Mouse (Mus musculus): ENCODE data around the gene Plin1.

The Plin1 gene

DNA sequence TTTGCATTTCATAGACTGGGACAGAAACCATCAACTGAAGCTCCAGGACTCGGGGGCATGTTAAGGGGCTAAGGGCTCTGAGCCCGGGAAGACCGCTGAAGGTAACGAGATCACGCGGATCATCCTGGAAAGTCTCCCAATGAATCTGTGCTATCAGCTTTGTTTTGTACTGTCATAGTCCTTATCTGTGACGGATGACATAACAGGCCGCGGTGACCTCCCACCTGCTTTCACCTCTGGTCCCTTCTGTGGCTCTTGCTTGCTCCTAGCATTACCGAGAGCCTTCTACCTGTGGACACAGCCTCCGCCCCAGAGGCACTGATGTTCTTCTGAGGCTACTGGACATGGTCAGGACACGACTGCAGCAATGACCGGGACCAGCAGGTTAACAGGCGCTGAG is 3.8 kb upstream of the Plin1 start:
- DNase-seq (ENCODE audit: low spot score in 2 of 2) = no peak

DNA sequence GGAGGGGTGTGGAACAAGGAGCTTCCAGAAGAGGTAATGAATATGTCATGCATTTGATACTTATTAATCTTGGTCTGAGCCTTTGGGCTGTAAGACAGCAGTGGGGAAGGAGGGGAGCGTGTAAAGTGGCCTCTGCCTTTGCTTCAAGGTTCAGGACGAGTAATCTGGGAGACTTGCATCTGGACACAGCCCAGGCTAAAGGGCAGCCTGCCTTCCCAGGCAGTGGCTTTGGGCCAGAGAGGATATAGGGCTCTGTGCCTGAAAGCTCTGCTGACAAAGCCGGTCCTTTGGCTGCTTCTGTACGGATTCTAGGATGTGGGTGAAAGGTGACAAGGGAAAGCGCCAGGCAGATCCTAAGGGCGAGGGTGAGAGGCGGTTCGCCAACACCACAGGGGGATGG is 1.9 kb upstream of the Plin1 start:
- no peak for DNase-seq (ENCODE audit: low spot score in 2 of 2)

DNA sequence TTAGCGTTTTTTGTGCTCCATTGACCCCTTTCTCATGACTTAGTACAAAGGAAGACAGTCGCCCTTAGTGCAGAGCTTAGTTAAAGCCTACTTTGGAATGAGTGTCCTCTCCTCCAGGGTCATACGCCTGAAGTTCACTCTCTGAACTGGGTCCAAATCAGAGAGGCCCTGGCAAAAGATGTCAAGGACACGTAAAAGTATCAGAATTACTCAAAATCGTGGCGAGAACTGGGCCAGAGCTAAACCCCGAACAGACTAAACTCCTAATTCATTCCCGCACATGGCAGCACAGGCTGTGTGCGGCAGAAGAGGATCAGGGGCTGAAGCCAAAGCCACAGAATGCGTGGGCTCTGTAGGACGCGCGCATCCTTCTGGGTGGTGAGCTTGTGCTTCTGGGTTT is 1.3 kb downstream of the Plin1 start:
- DNase-seq (ENCODE audit: low spot score in 2 of 2) = no peak

DNA sequence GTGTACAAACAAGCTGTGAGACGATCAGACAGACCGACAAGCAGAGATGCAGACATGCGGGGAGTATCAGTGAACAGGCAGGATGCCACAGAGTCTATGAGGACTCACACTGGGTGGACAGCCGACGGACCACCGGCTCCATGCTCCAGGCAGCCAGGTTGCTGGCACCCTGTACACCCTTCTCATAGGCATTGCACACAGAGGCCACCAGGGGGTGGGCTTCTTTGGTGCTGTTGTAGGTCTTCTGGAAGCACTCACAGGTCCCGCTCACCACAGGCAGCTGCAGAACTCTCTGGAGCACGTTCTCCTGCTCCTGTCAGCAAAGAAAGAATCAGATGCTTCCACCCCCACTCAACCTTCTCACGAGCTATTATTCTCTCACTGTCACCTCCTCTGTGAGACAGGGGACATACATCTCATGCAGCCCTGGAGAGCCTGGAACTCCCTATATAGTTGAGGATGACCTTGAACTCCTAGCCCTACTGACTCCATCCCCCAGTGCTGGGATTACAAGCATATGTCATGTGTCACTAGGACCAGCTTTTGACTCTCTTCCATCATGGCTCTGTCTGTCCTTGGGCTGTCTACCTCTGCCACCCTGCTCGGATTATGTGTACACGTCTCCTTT is 2.8 kb downstream of the Plin1 start:
- no peak for DNase-seq (ENCODE audit: low spot score in 2 of 2)

DNA sequence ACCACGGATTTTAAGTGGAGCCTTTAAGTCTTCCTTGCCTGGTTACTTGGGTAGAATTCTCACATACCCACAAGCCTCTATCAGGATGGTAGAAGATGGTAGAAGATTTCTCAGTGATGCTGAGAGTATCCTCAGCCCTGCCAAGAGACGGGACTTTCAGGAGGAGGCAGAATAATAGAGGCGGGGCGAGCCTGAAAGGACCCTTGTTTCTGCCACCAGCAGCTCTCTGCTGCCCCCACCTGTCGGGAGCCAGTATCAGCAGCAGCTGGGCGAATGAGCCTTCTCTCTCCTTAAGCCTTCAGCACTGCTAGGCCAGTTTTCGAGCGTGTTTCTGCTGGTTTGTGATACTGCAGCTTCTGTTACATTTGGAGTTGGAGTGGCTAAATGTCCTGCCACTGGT is 3.5 kb downstream of the Plin1 start:
- DNase-seq (ENCODE audit: low spot score in 2 of 2) = peak in 1 of 2 experiments; percentile 63

DNA sequence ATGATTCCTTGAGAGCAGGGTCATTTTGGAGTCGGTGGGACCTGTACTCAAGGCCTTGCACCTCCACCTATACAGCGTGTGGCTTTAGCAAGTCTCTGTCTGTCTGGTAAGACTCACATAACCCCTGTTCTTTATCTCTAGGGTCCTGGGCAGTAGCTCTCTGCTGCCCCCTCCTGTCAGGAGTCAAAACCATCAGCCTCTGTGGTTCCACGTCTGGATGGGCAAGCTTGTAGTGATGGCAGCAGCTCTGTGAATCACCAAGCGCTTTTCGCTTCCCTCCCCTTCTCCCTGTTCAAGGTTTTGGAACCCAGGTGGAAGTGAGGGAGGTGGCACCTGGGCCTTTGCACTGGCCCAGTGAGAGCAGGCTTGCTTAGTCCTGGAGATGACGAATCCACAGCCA is 4.5 kb downstream of the Plin1 start:
- peak in 1 of 2 experiments; percentile 53 for DNase-seq (ENCODE audit: low spot score in 2 of 2)

DNA sequence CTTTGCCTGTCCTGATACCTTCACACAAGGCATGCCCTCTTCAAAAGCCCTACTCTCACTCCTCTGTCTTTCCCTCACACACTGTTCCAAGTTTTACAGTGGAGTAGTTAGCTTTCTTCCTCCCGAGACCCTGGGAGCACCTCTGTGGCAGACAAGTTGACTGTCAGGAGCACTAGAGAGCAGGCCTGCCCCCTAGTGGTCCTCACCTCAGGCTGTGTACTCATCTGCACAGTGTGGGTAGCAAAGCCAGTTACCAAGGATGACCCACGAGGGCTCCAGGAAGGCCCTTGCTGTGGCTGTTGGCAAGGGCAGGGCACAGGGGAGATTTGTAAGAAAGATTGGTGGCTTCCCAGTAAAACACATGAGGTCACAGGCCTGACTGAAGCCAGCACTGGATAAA is 5.6 kb downstream of the Plin1 start:
- no peak for DNase-seq (ENCODE audit: low spot score in 2 of 2)

DNA sequence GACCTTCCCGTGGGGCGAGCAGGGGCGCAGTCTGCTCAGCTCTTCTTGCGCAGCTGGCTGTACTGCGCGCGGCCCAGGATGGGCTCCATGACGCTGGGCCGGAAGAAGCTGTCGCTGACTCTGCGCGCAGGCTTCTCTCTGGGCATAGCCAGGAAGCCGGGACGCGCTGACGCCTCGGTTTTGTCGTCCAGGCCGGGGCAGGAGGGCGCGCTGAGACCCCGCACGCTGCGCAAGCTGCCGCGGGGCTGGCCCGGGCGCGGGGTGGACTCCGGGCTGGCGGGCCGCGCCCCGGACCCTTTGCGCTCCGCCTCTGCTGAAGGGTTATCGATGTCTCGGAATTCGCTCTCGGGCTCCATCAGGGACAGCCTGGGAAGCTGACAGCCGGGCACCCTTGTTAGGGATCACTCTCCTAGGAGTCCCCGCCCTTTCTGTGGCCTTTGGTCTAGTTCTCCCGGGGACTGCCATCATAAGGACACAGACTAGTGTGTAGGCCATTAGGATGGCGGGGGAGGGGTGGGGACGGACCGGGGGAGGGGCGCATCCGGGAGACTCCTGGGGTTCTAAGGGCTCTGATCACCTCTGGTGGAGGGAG is 11.2 kb downstream of the Plin1 start:
- no peak for DNase-seq (ENCODE audit: low spot score in 2 of 2)

DNA sequence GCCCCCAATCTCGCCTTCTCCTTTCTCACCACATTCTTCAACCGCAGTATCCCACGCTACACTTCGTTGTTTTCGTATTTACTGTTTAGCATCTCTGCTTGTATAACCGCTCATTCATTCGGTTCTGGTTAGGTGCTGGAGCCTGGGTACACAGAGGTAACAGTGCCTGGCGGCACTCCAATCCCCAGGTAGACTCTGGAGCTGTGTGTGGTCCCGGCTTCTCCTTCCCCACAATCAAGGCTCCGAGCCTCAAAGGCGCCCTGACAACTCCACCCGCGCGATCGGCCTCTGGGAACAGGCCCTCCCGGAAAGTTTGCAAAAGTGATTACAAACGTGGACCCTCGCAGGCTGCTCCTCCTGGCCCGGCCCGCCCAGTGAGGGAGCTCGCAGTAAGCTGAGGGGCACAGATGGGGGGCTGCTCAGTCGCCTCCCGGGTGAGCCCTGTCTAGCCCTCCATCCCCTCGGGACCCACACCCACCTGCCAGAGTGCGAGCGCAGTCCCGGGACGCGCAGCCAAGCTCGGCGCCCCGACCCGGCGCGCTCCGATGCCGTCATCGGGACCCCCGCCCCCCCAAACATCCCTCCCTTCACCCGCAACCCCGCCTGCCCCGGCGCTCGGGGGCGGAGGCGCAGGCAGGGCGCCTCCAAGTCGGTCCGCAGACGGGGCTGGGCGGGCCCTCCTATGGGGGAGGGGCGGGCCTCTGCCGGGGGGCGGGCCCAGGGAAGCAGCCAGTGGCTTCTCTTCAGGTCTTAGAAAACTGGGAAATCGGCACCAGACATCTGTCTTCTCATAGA is 17.3 kb downstream of the Plin1 start, which contains the start of gene Kif7:
Gene Kif7 (minus strand): TSS at position 534 of the 795 bp plus-strand sequence.
- DNase-seq (ENCODE audit: low spot score in 2 of 2) = peak in 1 of 2 experiments; percentile 43

DNA sequence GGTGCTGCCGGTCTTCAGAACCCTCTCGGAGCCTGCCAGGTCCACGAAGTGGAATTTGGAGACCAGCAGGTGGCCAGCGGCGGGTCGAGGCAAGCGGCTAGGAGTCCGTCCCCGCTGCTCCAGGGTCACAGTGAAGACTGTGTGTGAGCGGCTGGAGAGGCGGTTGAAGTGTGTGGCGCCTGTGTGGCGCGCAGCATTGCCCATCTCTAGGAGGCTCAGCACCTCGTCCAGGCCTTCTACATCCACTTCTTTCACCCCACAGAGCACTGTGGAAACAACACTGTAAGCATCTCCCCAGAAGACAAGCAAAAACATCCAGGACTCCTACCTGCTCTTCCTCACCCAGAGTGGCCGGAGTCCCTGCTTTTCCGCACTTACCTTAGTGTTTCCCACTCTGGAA is 21.9 kb downstream of the Plin1 start:
- DNase-seq (ENCODE audit: low spot score in 2 of 2) = no peak

DNA sequence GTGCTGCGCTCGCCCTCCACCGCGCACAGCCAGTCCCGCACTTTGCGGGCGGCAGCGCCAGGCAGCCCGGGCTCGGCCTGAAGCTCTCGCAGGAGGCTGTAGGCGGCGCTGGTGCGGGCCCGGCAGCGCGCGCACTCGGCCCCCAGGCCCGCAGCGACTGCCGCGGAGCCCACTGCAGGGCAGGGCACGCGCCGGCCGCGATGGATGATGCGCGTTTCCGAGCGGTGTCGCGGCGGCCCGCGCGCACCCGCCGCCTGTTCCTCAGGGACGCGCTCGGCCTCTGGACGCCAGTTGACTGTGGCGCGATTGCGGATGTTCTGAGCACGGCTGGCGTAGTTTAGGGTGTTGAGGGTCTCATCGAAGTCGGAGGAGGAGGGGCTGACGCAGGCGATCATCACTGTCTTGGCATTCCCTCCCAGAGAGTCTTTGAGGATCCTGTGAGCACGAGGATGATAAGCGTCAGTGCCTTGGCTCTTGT is 22.5 kb downstream of the Plin1 start:
- peak; percentile 31 to 46 for DNase-seq (ENCODE audit: low spot score in 2 of 2)

DNA sequence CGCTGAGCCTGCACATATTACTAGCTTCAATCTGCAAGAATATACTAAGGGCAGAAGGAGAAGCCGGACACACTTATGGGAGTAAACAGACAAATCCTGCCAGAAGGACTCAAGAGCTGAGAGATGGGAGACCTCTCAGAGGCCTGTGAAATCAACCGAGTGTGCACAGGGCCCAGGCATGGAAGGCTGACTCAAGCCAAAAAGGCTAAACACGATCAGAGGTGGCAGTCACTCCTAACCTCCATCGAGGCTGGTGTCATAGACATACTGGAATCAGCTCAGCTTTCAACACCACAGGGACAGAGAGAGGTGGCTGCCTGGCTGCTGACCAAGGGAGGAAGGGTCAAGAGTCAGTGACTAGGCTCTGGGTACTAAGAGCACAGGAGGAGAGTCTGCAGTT is 27.5 kb downstream of the Plin1 start:
- no peak for DNase-seq (ENCODE audit: low spot score in 2 of 2)

DNA sequence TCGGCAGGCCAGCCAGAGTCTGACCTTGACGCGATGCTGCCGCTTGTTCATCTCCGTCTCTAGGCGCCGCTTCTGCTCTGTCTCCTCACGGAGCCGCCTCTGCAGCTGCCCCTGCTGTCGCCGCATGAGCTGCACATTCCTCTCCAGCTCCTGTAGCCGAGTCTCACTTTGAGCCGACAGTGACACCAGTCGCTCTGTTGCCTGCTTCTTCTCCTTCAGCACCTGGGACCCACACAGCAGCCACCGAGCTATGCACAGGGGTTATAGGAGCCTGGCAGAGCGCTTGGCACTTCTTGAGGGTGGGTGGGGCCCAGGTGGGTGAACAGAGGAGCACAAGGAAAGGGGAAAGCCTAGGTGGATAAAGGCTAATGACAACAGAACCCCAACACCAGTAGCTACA is 29.9 kb downstream of the Plin1 start:
- no peak for DNase-seq (ENCODE audit: low spot score in 2 of 2)

DNA sequence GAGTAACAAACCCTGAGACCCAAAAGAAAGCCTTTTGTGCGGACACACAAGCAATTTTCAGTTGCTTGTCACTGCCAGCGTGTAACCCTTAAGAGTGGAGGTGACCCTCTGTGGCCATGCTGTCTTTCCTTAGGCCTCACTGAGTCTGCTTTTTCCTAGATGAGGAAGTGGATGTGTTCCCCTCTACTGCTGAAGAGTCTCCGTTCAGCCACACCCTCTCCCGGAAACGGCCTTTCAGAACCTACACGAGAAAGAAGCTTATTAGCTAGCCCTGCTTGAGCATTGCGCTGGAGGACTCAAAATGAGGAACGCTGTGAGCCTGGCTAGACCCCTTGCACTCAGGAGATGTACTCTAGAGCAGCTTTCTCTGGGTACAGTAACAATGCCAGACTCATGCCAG is 36.2 kb downstream of the Plin1 start:
- no peak for DNase-seq (ENCODE audit: low spot score in 2 of 2)

DNA sequence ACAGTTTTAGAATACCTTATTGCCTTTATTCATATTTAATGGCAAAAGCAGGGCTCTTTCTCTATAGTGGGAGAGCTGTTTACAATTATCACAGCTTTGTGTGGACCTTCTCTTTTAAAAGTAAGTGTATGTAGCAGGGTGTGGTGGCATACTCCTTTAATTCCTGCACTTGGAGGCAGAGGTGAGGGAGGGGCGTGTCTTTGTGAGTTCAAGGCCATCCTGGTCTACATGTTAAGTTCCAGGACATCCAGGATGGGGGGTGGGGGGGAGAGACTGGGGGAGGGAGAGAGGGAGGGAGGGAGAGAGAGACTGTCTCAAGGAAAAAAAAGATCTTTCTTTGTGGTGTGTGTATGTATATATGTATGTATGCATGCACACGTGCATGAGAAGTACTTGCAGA is 52.5 kb downstream of the Plin1 start:
- DNase-seq (ENCODE audit: low spot score in 2 of 2) = no peak

DNA sequence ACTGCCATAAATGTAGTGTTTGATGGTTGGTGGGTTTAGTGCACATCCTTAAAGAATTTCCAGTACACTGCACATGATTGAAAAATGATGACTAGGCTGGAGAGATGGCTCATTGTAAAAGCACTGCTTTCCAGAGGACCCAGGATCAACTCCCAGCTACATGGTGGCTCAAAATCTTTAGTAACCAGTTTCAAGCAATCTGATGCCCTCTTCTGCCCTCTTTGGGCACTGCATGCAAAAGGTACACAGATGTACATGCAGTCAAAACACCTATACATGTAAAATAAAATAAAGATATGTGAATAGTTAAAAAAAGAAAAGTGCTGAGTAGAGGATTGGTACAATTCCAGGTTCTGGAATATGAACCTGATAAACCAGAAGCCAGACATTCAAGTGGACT is 53.5 kb downstream of the Plin1 start:
- no peak for DNase-seq (ENCODE audit: low spot score in 2 of 2)

DNA sequence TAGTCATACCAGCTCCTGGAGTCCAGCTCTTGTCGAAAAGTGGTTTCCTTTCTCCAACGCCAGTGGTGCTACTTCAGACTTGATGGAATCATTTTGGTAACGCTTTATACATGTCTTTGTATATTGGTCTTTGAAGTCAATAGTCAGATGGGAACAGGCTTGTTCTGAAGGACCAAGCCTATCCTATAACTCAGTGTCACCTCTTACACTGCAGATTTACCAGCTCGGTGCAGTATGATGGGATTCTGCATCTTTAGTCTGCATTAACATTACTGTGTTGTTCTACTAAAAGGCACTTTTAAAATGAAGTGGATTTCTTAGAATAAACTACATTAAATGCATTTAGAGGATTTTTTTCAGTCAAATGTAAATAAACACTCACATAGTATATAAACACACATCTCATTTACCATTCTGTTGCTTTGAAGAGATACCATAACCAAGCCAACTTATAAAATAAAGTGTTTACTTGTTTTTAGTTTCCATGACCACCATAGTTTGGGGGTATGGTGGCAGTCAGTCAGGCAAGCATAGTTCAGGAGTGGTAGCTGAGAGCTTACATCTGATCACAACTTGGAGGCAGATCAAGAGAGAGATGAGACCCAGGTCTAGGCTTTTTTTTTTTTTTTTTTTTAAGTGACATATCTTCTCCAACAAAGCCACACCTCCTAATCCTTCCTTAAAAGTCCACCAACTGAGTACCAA is 61.7 kb downstream of the Plin1 start:
- DNase-seq (ENCODE audit: low spot score in 2 of 2) = no peak

Data from frontal cortex, postnatal 14 days (tissue).